Mouse (Mus musculus) adipocyte (in vitro differentiated cells): Measurements from ENCODE around the gene Loxl4.

ENCODE experiments used
- DNase-seq: peaks from one replicate; pipeline ENCODE4 v3.0.0-alpha.2; 2016; ENCODE audit warnings: low spot score

The Loxl4 gene

GRCm38 (mm10) chr19:42608082-42608481, 4.5 kb downstream of the Loxl4 start:
- DNase-seq: no peak

- no peak for DNase-seq
Observed at GRCm38 (mm10) chr19:42602576-42602975, 10.0 kb downstream of the Loxl4 start.

DNA sequence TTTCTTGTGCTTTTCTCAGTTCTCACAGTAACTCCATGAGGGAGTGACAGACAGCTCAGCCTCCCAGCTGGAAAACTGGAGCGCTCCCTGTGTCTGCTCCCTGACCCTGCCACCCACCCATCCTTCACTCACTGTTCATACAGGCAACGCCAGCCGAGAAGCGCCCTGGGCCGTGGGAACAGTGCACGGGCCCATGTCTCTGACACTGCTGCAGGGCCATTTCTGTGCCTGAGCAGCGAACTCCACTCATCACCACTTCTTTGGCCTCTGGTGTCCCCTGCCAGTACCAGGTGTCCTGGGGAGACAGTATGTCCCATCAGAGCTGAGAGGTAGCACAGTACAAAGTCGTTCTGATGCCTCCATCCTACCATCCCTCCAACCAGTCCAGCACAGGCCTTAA, 10.6 kb downstream of the Loxl4 start:
- no peak for DNase-seq

GRCm38 (mm10) chr19:42601445-42601844, 11.2 kb downstream of the Loxl4 start:
- DNase-seq: peak; percentile 6

- no peak for DNase-seq
Observed at GRCm38 (mm10) chr19:42600591-42600990, 12.0 kb downstream of the Loxl4 start.

- no peak for DNase-seq
Observed at GRCm38 (mm10) chr19:42599891-42600290, 12.7 kb downstream of the Loxl4 start.

DNA sequence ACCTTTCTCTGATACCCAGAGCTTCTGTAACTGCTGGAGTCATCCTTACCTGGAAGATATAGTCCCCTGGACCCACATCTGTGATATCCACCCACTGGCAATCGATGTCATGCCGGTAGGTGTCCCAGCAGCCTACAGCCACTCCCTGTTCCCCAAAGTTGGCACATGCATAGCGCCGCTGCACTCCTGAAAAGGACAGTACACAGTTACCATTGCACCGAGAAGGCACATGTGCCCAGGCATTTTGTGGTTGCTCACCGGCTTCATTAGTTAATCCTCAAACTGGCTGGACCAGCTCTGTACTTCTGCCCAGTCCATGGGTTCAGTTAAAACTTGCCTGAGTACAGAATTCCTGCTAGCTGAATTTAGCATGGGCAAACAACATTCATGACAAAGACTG, 14.7 kb downstream of the Loxl4 start:
- no peak for DNase-seq

DNA sequence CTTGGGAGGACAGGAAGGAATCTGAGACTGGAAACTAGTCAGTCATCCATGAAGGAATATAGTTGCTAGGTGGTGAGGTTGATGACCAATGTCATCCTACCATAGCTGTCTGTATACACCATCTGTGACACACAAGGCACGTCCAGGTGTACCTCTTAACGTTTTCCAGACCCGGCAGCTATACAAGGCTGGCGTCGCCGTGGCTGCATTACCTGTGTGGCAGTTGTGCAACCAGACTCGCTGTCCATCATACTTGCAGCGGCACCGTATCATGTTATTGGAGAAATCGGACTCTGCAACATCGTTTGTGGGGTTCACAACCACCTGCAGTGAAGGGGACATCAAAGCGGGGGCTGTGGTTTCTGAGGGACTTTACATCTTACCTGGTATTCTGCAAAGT, 15.3 kb downstream of the Loxl4 start:
- DNase-seq: no peak

GRCm38 (mm10) chr19:42595066-42595465, 17.5 kb downstream of the Loxl4 start:
- no peak for DNase-seq

DNA sequence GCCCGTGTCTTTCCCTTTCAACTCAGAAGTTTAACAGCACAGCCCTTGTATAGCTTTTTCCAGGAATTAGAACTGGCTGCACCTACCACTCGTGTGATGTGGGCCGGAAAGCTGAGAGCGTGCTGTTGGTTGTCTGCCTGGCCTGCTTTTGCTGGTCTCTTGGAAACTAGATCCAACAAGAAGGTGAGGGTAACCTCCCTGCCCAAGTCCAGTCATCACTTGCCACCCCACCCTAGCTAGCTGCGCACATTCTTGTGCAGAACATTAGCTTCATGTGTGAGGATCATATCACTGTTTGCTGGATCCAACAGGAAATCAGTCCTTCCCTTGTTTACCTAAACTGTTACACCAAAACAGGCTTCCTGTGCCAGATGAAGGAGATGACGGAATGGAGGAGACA, 19.2 kb downstream of the Loxl4 start:
- DNase-seq: no peak

GRCm38 (mm10) chr19:42591534-42591933, 21.1 kb downstream of the Loxl4 start:
- no peak for DNase-seq

DNA sequence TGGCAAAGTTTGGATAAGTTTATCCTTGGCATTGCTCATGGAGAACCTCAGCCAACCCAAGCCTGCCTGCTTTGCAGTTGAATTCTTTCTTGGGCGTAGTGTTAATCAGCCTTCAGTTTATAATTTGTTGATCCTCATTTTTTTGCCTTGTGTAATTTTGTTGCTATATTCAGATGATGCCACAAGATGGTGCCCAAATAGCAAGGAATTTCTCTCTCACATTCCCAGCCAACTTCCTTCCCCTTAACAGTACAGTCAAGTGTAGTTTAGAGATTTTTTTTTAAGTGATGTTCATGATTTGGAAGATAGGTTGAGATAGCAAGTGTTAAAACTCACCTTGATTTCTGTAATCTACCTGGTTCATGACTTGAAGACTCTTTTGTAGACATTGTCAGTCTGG, 23.4 kb downstream of the Loxl4 start:
- DNase-seq: peak; percentile 61

GRCm38 (mm10) chr19:42587704-42588103, 24.9 kb downstream of the Loxl4 start:
- DNase-seq: no peak

- no peak for DNase-seq
Observed at GRCm38 (mm10) chr19:42584188-42584587, 28.4 kb downstream of the Loxl4 start.

DNA sequence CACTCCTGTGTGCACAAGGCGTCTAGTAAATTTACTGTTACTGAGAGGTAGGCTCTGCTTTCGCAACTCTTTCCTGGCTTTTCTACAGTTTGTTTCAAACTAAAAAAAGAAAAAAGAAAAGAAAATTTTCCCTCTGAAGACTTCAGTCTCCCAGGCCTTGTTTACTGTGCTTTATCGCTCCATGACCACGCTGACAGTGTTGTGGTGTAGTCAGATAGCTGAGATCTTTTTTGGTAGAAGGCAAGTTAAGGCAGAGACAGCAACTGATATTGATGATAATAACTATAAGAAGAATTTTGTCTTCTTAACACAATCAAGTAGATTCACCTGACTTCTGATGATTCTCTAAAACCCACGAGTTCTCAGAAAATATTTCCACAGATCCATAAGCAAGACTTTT, 28.9 kb downstream of the Loxl4 start:
- no peak for DNase-seq

DNA sequence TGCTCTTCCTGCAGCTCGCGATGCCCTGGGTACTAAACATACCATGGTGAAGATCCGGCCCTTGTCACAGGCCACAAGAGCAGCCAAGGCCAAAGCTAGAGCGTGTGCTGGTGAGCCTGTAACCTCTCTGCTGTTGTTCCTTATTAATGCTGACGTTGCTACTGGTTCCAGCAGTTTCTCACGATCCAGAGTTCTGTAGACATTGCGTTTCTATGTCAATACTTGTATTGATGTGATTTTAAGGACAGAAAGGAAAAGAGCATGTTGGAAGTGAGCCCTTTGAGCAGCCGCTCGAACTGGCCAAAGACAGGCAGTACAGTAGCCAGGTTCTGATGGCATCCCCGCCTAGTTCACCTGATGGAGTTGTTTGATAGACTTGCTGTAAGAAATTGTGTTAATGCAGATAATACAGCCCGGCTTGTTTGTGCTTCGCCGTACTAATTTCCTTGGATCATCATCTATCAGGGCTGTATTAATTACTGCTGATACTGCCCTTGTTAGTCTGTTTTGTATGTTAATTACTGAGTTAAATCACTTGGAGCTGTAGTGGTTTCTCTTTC, 29.7 kb downstream of the Loxl4 start:
- DNase-seq: no peak

GRCm38 (mm10) chr19:42580701-42581100, 31.9 kb downstream of the Loxl4 start:
- DNase-seq: no peak

GRCm38 (mm10) chr19:42578631-42579030, 34.0 kb downstream of the Loxl4 start:
- no peak for DNase-seq

GRCm38 (mm10) chr19:42576856-42577255, 35.8 kb downstream of the Loxl4 start:
- no peak for DNase-seq

GRCm38 (mm10) chr19:42575317-42575716, 37.3 kb downstream of the Loxl4 start:
- DNase-seq: no peak

GRCm38 (mm10) chr19:42571291-42571690, 41.3 kb downstream of the Loxl4 start:
- DNase-seq: no peak

DNA sequence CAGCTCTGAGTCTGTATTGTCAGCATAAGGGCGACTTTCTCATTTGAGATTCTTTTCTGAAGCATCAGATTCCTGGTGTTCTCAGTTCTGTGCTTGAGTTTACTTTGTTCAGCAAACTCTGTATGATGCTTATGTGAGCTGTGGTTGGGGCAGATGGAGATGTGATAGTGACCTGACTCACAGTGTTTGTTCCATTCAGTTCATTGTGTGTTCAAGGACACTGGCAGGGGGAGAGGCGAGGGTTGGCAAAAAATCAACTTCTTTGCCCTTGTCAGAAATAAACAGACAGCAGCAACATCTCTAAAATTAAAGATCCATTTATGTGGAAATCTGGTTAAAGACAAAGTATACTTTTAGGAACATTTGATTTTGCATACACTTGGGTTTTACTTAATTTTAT, 43.5 kb downstream of the Loxl4 start:
- DNase-seq: no peak

- no peak for DNase-seq
Observed at GRCm38 (mm10) chr19:42567020-42567419, 45.6 kb downstream of the Loxl4 start.

- peak; percentile 47 for DNase-seq
Observed at GRCm38 (mm10) chr19:42566283-42567019, 46.2 kb downstream of the Loxl4 start.
